Mouse (Mus musculus): ENCODE measurements around the gene 4931406P16Rik. TPM values are rescaled to one million over a fixed set of nuclear protein-coding genes. Genes with fewer than 3 reads are reported as not detected.
"Not testable (repeated sequence)": the region's sequence is repeated elsewhere in the genome, so short reads cannot be mapped to it uniquely, and the experiment has no call there.

4931406P16Rik gene
- polyA plus RNA-seq, 1 experiment from 2014 or later, result 44.1 TPM

GRCm38 (mm10) chr7:34218496-34218895, 94.9 kb downstream of the 4931406P16Rik start:
- H3K9me3 ChIP-seq (ENCODE audit: control insufficient read depth, low read length), result no peaks in the 10 kb centered on the region
- H3K9ac ChIP-seq (replicated peaks; ENCODE audit: low read depth, low read length), result no peak overlapping the region
- H3K27me3 ChIP-seq (ENCODE audit: control insufficient read depth, insufficient read depth, low read length), result no peaks in the 10 kb centered on the region
- H3K4me1 ChIP-seq (ENCODE audit: control insufficient read depth, insufficient read depth, low read length), result no peaks in the 10 kb centered on the region
- H3K27ac ChIP-seq (ENCODE audit: low read depth, low read length), result no peak overlapping the region
- 77% methylated on average over 1 of the region's 1 CpGs for WGBS
- ATAC-seq (ENCODE audit: low read depth), result no peak
- H3K36me3 ChIP-seq (ENCODE audit: control insufficient read depth, insufficient read depth, low read length), result peaks cover 52% of the 10 kb centered on the region
- no peak overlapping the region for H3K4me2 ChIP-seq (ENCODE audit: low read depth, low read length)
- no peak overlapping the region for H3K4me3 ChIP-seq (ENCODE audit: low read depth, low read length)

DNA sequence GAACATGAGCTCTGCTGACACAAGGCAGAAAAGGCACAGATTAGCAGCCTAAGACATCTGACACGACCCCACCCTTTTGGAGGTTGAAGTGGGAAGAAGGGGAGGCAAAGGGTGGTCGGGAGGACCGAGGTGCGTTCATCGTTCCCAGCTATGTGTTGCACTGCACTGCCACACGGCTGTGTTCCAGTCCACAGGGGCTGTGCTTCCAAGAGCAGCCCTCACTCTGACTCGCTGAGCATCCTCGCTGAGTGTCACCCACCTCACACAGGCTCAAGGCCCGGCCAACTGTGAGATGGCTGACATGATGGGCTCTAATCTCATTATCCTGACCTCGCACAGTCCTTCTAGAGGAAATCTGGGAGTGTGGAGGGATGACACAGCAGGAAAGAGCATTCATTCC, 96.9 kb downstream of the 4931406P16Rik start:
- no peak for ATAC-seq (ENCODE audit: low read depth)
- Histone ChIP-seq H3K4me2 (ENCODE audit: low read depth, low read length) (no peak overlapping the region), H3K27me3 (ENCODE audit: control insufficient read depth, insufficient read depth, low read length) (no peaks in the 10 kb centered on the region), H3K36me3 (ENCODE audit: control insufficient read depth, insufficient read depth, low read length) (peaks cover 56% of the 10 kb centered on the region), H3K4me3 (ENCODE audit: low read depth, low read length) (no peak overlapping the region), H3K4me1 (ENCODE audit: control insufficient read depth, insufficient read depth, low read length) (no peaks in the 10 kb centered on the region), H3K9me3 (ENCODE audit: control insufficient read depth, low read length) (no peaks in the 10 kb centered on the region), H3K27ac (ENCODE audit: low read depth, low read length) (no peak overlapping the region), H3K9ac (replicated peaks; ENCODE audit: low read depth, low read length) (no peak overlapping the region)
- WGBS, result 95% methylated on average over 10 of the region's 10 CpGs

DNA sequence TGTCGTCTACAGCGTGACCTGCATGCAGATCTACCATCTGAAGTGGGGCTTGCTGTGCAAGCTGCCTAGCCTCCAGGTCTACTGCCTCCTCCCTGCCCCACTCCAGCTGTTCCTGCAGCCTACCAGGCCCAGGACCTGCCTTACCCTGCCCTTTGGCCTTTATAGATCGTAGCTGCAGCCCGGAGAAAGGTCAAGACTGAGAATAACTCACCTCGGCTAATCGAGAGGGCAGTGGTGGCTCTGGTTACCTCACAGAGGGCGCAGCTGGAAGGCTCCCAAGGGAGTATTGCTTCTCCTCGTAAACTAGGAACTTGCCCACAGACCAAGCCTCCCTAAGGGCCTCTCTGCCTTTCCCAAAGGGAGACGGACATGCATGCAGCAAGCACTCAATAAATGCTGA, 97.9 kb downstream of the 4931406P16Rik start:
- no peaks in the 10 kb centered on the region for H3K27me3 ChIP-seq (ENCODE audit: control insufficient read depth, insufficient read depth, low read length)
- H3K4me1 ChIP-seq (ENCODE audit: control insufficient read depth, insufficient read depth, low read length), result no peaks in the 10 kb centered on the region
- no peak overlapping the region for H3K9ac ChIP-seq (replicated peaks; ENCODE audit: low read depth, low read length)
- no peaks in the 10 kb centered on the region for H3K9me3 ChIP-seq (ENCODE audit: control insufficient read depth, low read length)
- H3K4me2 ChIP-seq (ENCODE audit: low read depth, low read length), result no peak overlapping the region
- no peak for ATAC-seq (ENCODE audit: low read depth)
- peaks cover 49% of the 10 kb centered on the region for H3K36me3 ChIP-seq (ENCODE audit: control insufficient read depth, insufficient read depth, low read length)
- H3K4me3 ChIP-seq (ENCODE audit: low read depth, low read length), result no peak overlapping the region
- H3K27ac ChIP-seq (ENCODE audit: low read depth, low read length), result no peak overlapping the region
- WGBS, result 90% methylated on average over 9 of the region's 9 CpGs

DNA sequence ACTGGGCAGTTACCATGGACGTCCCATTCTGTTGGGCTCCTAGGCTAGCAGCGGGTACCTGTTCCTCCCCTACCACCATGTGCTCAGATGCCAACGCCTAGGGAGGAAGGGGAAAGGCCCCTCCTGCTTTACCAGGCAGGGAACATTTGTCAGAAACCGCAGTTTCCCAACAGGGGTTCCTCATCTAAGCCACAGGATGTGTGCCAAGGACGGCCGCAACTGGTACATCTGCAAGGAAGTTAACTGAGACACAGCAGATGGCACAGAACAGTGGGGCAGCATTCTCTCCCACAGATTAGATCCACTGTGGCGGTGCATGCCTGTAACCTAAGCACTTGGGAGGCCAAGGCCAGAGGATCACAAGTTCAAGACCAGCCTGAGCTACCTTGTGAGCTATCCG, 98.7 kb downstream of the 4931406P16Rik start:
- H3K36me3 ChIP-seq (ENCODE audit: control insufficient read depth, insufficient read depth, low read length), result peaks cover 51% of the 10 kb centered on the region
- H3K4me2 ChIP-seq (ENCODE audit: low read depth, low read length), result no peak overlapping the region
- H3K27ac ChIP-seq (ENCODE audit: low read depth, low read length), result no peak overlapping the region
- WGBS, result 95% methylated on average over 8 of the region's 8 CpGs
- H3K27me3 ChIP-seq (ENCODE audit: control insufficient read depth, insufficient read depth, low read length), result no peaks in the 10 kb centered on the region
- no peak overlapping the region for H3K4me3 ChIP-seq (ENCODE audit: low read depth, low read length)
- H3K9ac ChIP-seq (replicated peaks; ENCODE audit: low read depth, low read length), result no peak overlapping the region
- H3K9me3 ChIP-seq (ENCODE audit: control insufficient read depth, low read length), result no peaks in the 10 kb centered on the region
- no peak for ATAC-seq (ENCODE audit: low read depth)
- no peaks in the 10 kb centered on the region for H3K4me1 ChIP-seq (ENCODE audit: control insufficient read depth, insufficient read depth, low read length)

DNA sequence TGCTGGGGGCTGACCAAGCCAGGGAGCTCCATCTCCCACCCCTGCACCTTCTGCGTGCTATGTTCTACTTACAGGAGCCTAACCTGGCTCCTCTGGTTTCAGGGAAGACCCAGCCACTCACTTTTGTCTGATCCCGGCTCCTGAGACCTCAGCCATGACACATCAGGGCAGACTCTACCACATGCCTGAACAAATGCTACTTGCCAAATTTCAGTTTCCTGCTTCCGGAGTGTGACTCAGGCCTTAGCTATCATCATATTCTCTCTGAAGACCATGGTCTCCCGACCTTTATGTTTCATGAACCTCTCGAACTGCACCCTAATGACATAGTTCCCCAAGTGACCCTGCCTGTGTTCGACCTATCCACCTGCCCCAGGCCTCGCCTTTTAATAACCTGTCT, 100.1 kb downstream of the 4931406P16Rik start:
- no peak overlapping the region for H3K9ac ChIP-seq (replicated peaks; ENCODE audit: low read depth, low read length)
- H3K36me3 ChIP-seq (ENCODE audit: control insufficient read depth, insufficient read depth, low read length), result peaks cover 55% of the 10 kb centered on the region
- no peak for ATAC-seq (ENCODE audit: low read depth)
- H3K4me1 ChIP-seq (ENCODE audit: control insufficient read depth, insufficient read depth, low read length), result no peaks in the 10 kb centered on the region
- H3K27ac ChIP-seq (ENCODE audit: low read depth, low read length), result no peak overlapping the region
- no peak overlapping the region for H3K4me2 ChIP-seq (ENCODE audit: low read depth, low read length)
- H3K27me3 ChIP-seq (ENCODE audit: control insufficient read depth, insufficient read depth, low read length), result no peaks in the 10 kb centered on the region
- 94% methylated on average over 7 of the region's 7 CpGs for WGBS
- H3K4me3 ChIP-seq (ENCODE audit: low read depth, low read length), result no peak overlapping the region
- no peaks in the 10 kb centered on the region for H3K9me3 ChIP-seq (ENCODE audit: control insufficient read depth, low read length)

DNA sequence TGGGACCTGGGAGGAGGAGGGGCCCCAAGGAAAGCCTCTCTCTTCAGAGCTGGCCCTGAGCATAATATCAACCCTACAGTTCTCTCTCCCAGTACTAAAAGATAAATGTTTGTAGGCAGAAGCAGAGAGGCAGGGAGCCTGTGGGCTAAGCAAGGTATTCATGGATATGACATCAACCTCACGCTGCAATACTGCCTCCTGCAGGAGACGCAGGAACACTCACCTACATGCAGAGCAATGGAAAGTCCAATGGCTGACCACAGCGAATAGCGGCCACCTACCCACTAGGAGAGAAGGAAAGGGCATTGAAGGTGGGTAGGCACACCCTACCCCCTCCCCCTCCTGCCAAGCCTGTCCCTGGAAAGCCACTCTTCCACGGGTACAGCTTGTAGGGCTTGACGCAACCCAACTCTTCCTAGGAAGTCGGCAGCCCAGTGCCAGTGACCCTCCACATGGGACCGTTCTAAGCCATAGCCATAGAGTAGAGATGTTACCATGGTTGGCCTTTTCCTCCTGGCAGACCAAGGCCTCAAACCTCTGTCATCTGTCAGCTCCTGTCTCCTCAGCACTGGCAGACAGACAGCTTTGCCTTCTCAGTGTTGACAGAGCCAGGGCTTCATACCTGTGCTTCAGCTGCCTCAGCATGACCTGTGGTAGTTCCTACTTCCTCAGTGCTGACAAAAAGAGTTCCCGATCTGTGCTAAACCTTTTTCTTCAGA, 105.2 kb downstream of the 4931406P16Rik start:
- WGBS, result 95% methylated on average over 9 of the region's 9 CpGs
- H3K27me3 ChIP-seq (ENCODE audit: control insufficient read depth, insufficient read depth, low read length), result no peaks in the 10 kb centered on the region
- no peak overlapping the region for H3K9ac ChIP-seq (replicated peaks; ENCODE audit: low read depth, low read length)
- no peaks in the 10 kb centered on the region for H3K4me1 ChIP-seq (ENCODE audit: control insufficient read depth, insufficient read depth, low read length)
- no peak overlapping the region for H3K27ac ChIP-seq (ENCODE audit: low read depth, low read length)
- H3K4me2 ChIP-seq (ENCODE audit: low read depth, low read length), result no peak overlapping the region
- H3K36me3 ChIP-seq (ENCODE audit: control insufficient read depth, insufficient read depth, low read length), result peaks cover 70% of the 10 kb centered on the region
- H3K4me3 ChIP-seq (ENCODE audit: low read depth, low read length), result no peak overlapping the region
- no peak for ATAC-seq (ENCODE audit: low read depth)
- H3K9me3 ChIP-seq (ENCODE audit: control insufficient read depth, low read length), result no peaks in the 10 kb centered on the region

- H3K36me3 ChIP-seq (ENCODE audit: control insufficient read depth, insufficient read depth, low read length), result peaks cover 71% of the 10 kb centered on the region
- no peaks in the 10 kb centered on the region for H3K4me1 ChIP-seq (ENCODE audit: control insufficient read depth, insufficient read depth, low read length)
- H3K9ac ChIP-seq (replicated peaks; ENCODE audit: low read depth, low read length), result no peak overlapping the region
- no peak overlapping the region for H3K27ac ChIP-seq (ENCODE audit: low read depth, low read length)
- no peak overlapping the region for H3K4me3 ChIP-seq (ENCODE audit: low read depth, low read length)
- no peak for ATAC-seq (ENCODE audit: low read depth)
- no peak overlapping the region for H3K4me2 ChIP-seq (ENCODE audit: low read depth, low read length)
- WGBS, result 93% methylated on average over 6 of the region's 6 CpGs
- H3K9me3 ChIP-seq (ENCODE audit: control insufficient read depth, low read length), result no peaks in the 10 kb centered on the region
- no peaks in the 10 kb centered on the region for H3K27me3 ChIP-seq (ENCODE audit: control insufficient read depth, insufficient read depth, low read length)
Observed at GRCm38 (mm10) chr7:34206331-34206730, 107.0 kb downstream of the 4931406P16Rik start.

DNA sequence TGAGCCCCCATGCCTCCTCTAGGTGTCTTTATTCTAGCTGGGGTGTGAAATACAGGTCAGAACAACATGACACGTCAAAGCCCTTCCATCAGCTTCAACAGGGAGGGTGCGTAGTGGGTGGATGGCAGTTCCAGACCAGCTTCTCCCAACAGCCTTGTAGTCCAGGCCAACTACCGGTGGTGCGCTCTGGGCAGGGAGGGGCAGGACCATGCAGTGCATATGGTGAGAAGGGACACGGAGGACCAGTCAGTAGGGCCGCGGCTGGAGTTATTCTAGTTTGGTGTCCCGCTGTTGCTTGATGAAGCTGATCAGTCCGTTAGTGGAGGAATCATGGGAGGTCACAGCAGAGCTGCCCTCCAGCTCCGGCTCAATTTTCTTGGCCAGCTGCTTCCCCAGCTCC, 111.2 kb downstream of the 4931406P16Rik start:
- not testable (repeated sequence) for H3K27me3 ChIP-seq (ENCODE audit: control insufficient read depth, insufficient read depth, low read length); H3K9me3 ChIP-seq (ENCODE audit: control insufficient read depth, low read length); ATAC-seq (ENCODE audit: low read depth); H3K9ac ChIP-seq (replicated peaks; ENCODE audit: low read depth, low read length); H3K4me1 ChIP-seq (ENCODE audit: control insufficient read depth, insufficient read depth, low read length); H3K27ac ChIP-seq (ENCODE audit: low read depth, low read length); H3K4me3 ChIP-seq (ENCODE audit: low read depth, low read length); H3K4me2 ChIP-seq (ENCODE audit: low read depth, low read length)
- H3K36me3 ChIP-seq (ENCODE audit: control insufficient read depth, insufficient read depth, low read length), result peaks cover 49% of the 10 kb centered on the region
- 94% methylated on average over 10 of the region's 10 CpGs for WGBS

GRCm38 (mm10) chr7:34200829-34201228, 112.5 kb downstream of the 4931406P16Rik start:
- H3K27ac ChIP-seq (ENCODE audit: low read depth, low read length), result no peak overlapping the region
- no peak overlapping the region for H3K4me3 ChIP-seq (ENCODE audit: low read depth, low read length)
- no peaks in the 10 kb centered on the region for H3K9me3 ChIP-seq (ENCODE audit: control insufficient read depth, low read length)
- peaks cover under 1% of the 10 kb centered on the region; the same call in 1 of the 2 replicates for H3K4me1 ChIP-seq (ENCODE audit: control insufficient read depth, insufficient read depth, low read length)
- ATAC-seq (ENCODE audit: low read depth), result no peak
- no peak overlapping the region for H3K9ac ChIP-seq (replicated peaks; ENCODE audit: low read depth, low read length)
- H3K4me2 ChIP-seq (ENCODE audit: low read depth, low read length), result no peak overlapping the region
- WGBS, result 96% methylated on average over 2 of the region's 2 CpGs
- peaks cover 38% of the 10 kb centered on the region for H3K36me3 ChIP-seq (ENCODE audit: control insufficient read depth, insufficient read depth, low read length)
- no peaks in the 10 kb centered on the region for H3K27me3 ChIP-seq (ENCODE audit: control insufficient read depth, insufficient read depth, low read length)

Measured in neural tube, embryonic 14.5 days (tissue).